In the genomic region with DNA sequence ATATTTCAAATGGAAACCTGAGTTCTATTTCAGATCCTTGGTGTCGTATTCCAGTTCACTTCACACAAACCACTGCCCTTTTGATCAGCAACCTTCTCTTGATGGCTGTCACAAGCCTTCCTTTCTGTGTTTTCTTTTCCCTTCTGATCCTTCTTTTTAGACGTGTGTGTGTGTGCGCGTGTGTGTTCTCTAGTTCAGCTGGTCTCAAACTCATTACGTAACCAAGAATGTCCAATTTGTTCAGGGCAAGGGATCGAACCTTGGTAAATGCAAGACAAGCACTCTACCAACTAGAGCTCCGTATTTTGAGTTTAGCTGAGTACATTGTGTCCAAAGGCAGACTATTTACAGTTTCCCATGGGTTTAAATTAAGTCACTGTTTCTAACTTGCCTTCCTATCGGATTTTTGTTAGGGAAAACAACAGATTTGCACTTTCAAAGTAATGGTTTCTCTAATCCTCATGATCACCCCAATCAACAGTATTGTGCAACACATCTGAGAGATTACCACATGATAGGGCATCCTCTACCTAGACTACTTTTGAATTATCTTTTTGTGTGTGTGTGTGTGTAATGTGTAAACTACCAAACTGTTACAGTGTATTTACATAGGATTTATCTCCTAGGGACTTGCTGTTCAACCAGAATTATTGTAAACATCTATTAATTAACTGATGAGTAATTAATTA, we compare ENCODE assay signal across 1 mouse cellular context.
TF ChIP-seq lines count a peak whose summit lies in the region.

No protein-coding gene starts in this region.

TF ChIP-seq in CH12.LX, 34 proteins besides CTCF, POLR2A, EP300 and RAD21 (continued from another document):
- 0 out of 2 replicates have a peak, but pooled peaks have one; percentile 4 for TF ChIP-seq IRF4 (IDR thresholded peaks at IDR 0.05; ENCODE audit: low read depth, low read length)
